Comparison of ENCODE assay signal across 16 mouse cellular contexts in the genomic region with DNA sequence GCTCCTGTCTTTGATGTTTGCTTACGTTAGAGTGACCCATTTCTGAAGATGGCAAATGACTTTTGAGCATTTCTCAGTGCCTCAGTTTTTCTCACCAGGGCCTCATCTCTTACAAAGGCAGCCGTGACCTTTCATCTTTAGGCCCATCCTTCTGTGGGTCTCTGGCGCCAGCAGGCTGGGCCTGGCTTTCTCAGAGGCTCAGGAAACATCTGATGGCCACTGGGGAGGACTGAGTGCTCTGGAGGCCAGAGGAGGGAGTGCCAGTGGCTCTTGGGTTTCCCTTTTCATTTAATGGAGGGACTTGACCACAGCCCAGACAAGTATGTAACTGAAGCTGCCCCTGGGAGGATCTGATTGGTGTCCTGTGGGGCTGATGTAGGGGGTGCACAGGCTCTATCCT. TPM values are rescaled to one million over a fixed set of nuclear protein-coding genes. Genes with fewer than 3 reads are reported as not detected.
DNase-seq lines count a peak whose midpoint lies in the region; ATAC-seq and TF ChIP-seq lines count a peak whose summit lies in the region.
"Had no signal": no experiment of that assay in that cellular context is flagged by ENCODE, and none has a peak within 500 bp of the region (broad histone marks: within the 10 kb centered on the region; RNA-seq: fewer than 3 reads in every experiment).

No protein-coding gene starts in this region.

- 55% methylated on average over 3 of the region's 3 CpGs for WGBS in embryonic facial prominence, embryonic 14.5 days
- 55% methylated on average over 3 of the region's 3 CpGs for WGBS in embryonic facial prominence, embryonic 10.5 days
- 44% methylated on average over 3 of the region's 3 CpGs for WGBS in kidney, embryonic 15.5 days
- WGBS in liver, postnatal 0 days (ENCODE audit: insufficient replicate concordance) = 46% methylated on average over 3 of the region's 3 CpGs

- DNase-seq in embryonic facial prominence, embryonic 14.5 days (ENCODE audit: low spot score) = peak; percentile 33
- DNase-seq in embryonic facial prominence, embryonic 10.5 days (ENCODE audit: low spot score) = no peak
- DNase-seq in kidney, adult 8-10 months = no peak
- DNase-seq in liver, postnatal 0 days = no peak
- DNase-seq in retina, postnatal 1 day = no peak
- DNase-seq in layer of hippocampus, postnatal 10 days (ENCODE audit: low spot score in 2 of 2) = no peak
- DNase-seq: cerebellum, adult 9-10 months; gastrocnemius, postnatal 25 days; right cerebral cortex, postnatal 4 days; thymus, adult 2 months had no signal

- no peaks in the 10 kb centered on the region for H3K9me3 ChIP-seq in embryonic facial prominence, embryonic 14.5 days (ENCODE audit: control insufficient read depth, low read length)
- H3K9me3 ChIP-seq in embryonic facial prominence, embryonic 10.5 days = no peaks in the 10 kb centered on the region
- no peaks in the 10 kb centered on the region for H3K9me3 ChIP-seq in kidney, embryonic 15.5 days (replicated peaks)
- no peaks in the 10 kb centered on the region for H3K9me3 ChIP-seq in liver, postnatal 0 days (ENCODE audit: low read length)
- H3K9me3 ChIP-seq: heart, embryonic 13.5 days; hindbrain, embryonic 10.5 days; limb, embryonic 12.5 days; midbrain, embryonic 15.5 days had no signal

- TF ChIP-seq CTCF in liver, postnatal 0 days (IDR thresholded peaks at IDR 0.05; ENCODE audit: low read depth) = no peak

- no peak overlapping the region for H3K4me2 ChIP-seq in embryonic facial prominence, embryonic 14.5 days (ENCODE audit: low read depth, low read length)
- H3K4me2 ChIP-seq in kidney, embryonic 15.5 days = no peak overlapping the region
- H3K4me2 ChIP-seq in liver, postnatal 0 days (ENCODE audit: low read depth, low read length) = peak overlapping the region; percentile 20
- H3K4me2 ChIP-seq: heart, embryonic 13.5 days; limb, embryonic 12.5 days; midbrain, embryonic 15.5 days had no signal

- H3K27ac ChIP-seq in embryonic facial prominence, embryonic 14.5 days (replicated peaks; ENCODE audit: low read depth, low read length) = no peak overlapping the region
- no peak overlapping the region for H3K27ac ChIP-seq in embryonic facial prominence, embryonic 10.5 days (replicated peaks)
- peak overlapping the region; percentile 77 for H3K27ac ChIP-seq in kidney, embryonic 15.5 days
- peak overlapping the region; percentile 61; the same call in 1 of the 2 replicates for H3K27ac ChIP-seq in brown adipose tissue, adult 24 weeks (replicated peaks; ENCODE audit: low read depth, low read length)
- H3K27ac ChIP-seq in liver, postnatal 0 days (ENCODE audit: low read depth) = peak overlapping the region; percentile 71
- H3K27ac ChIP-seq: heart, embryonic 13.5 days; limb, embryonic 12.5 days; midbrain, embryonic 15.5 days had no signal

- H3K9ac ChIP-seq in embryonic facial prominence, embryonic 14.5 days (ENCODE audit: low read depth, low read length) = no peak overlapping the region
- no peak overlapping the region for H3K9ac ChIP-seq in kidney, embryonic 15.5 days
- H3K9ac ChIP-seq in liver, postnatal 0 days (replicated peaks) = no peak overlapping the region
- H3K9ac ChIP-seq: heart, embryonic 13.5 days; limb, embryonic 12.5 days; midbrain, embryonic 15.5 days had no signal

- H3K4me3 ChIP-seq in embryonic facial prominence, embryonic 14.5 days (ENCODE audit: low read depth, low read length) = no peak overlapping the region
- H3K4me3 ChIP-seq in embryonic facial prominence, embryonic 10.5 days = no peak overlapping the region
- H3K4me3 ChIP-seq in kidney, embryonic 15.5 days (replicated peaks) = no peak overlapping the region
- H3K4me3 ChIP-seq in brown adipose tissue, adult 24 weeks (ENCODE audit: insufficient read depth, low read depth, low read length) = no peak overlapping the region
- no peak overlapping the region for H3K4me3 ChIP-seq in liver, postnatal 0 days (ENCODE audit: low read depth, low read length)
- H3K4me3 ChIP-seq: heart, embryonic 13.5 days; hindbrain, embryonic 10.5 days; limb, embryonic 12.5 days; midbrain, embryonic 15.5 days had no signal

- H3K4me1 ChIP-seq in embryonic facial prominence, embryonic 14.5 days (ENCODE audit: control insufficient read depth, insufficient read depth, low read length) = peaks cover 11% of the 10 kb centered on the region
- peaks cover 75% of the 10 kb centered on the region for H3K4me1 ChIP-seq in embryonic facial prominence, embryonic 10.5 days
- peaks cover 79% of the 10 kb centered on the region for H3K4me1 ChIP-seq in kidney, embryonic 15.5 days
- peaks cover 62% of the 10 kb centered on the region for H3K4me1 ChIP-seq in brown adipose tissue, adult 24 weeks (ENCODE audit: control insufficient read depth, insufficient read depth, insufficient read length, low read length)
- H3K4me1 ChIP-seq in liver, postnatal 0 days (ENCODE audit: insufficient read depth) = peaks cover 60% of the 10 kb centered on the region

- no peak for ATAC-seq in embryonic facial prominence, embryonic 14.5 days (ENCODE audit: low read depth)
- ATAC-seq in kidney, embryonic 15.5 days (replicated peaks; ENCODE audit: low FRiP score) = 0 out of 2 replicates have a peak, but pooled peaks have one; percentile 27
- no peak for ATAC-seq in liver, postnatal 0 days
- ATAC-seq: midbrain, embryonic 15.5 days had no signal

- TF ChIP-seq EP300 in liver, postnatal 0 days (IDR thresholded peaks at IDR 0.05; ENCODE audit: low read depth) = no peak

- no peaks in the 10 kb centered on the region for H3K27me3 ChIP-seq in embryonic facial prominence, embryonic 14.5 days (replicated peaks; ENCODE audit: control insufficient read depth, insufficient read depth, low read length)
- no peaks in the 10 kb centered on the region for H3K27me3 ChIP-seq in embryonic facial prominence, embryonic 10.5 days (replicated peaks; ENCODE audit: low read depth, poor library complexity, severe bottlenecking)
- H3K27me3 ChIP-seq in kidney, embryonic 15.5 days = no peaks in the 10 kb centered on the region
- H3K27me3 ChIP-seq in liver, postnatal 0 days (ENCODE audit: insufficient read depth, low read length) = no peaks in the 10 kb centered on the region
- H3K27me3 ChIP-seq: heart, embryonic 13.5 days; limb, embryonic 12.5 days; midbrain, embryonic 15.5 days had no signal

- H3K36me3 ChIP-seq in embryonic facial prominence, embryonic 14.5 days (ENCODE audit: control insufficient read depth, insufficient read depth, low read length) = no peaks in the 10 kb centered on the region
- peaks cover 77% of the 10 kb centered on the region for H3K36me3 ChIP-seq in embryonic facial prominence, embryonic 10.5 days (replicated peaks)
- H3K36me3 ChIP-seq in kidney, embryonic 15.5 days = no peaks in the 10 kb centered on the region
- no peaks in the 10 kb centered on the region for H3K36me3 ChIP-seq in liver, postnatal 0 days (replicated peaks; ENCODE audit: insufficient read depth, low read length)
- H3K36me3 ChIP-seq: midbrain, embryonic 15.5 days had no signal

RNA-seq across cellular contexts. Expression of a gene that starts 38.2 kb away (rescaled TPM):
- polyA plus RNA-seq in embryonic facial prominence, embryonic 14.5 days (2014; fragmentation: Nextera tagmentation; extraction: Ambion mirVana) = 16.3 and 19.8 TPM in 2 replicates
- 53.5 and 55.8 TPM in 2 replicates for polyA plus RNA-seq in embryonic facial prominence, embryonic 10.5 days (2016; fragmentation: Nextera tagmentation; extraction: Ambion mirVana)
- polyA plus RNA-seq in kidney, embryonic 15.5 days (2015; fragmentation: Nextera tagmentation; extraction: Ambion mirVana) = 22.1 and 26.1 TPM in 2 replicates
- polyA plus RNA-seq in brown adipose tissue, adult 24 weeks (2012; ENCODE audit: insufficient read depth, insufficient read length, missing spikeins) = 17.7 and 29.3 TPM in 2 replicates
- polyA plus RNA-seq in liver, postnatal 0 days (2015; fragmentation: Nextera tagmentation; extraction: Ambion mirVana) = 6.5 and 7.0 TPM in 2 replicates
- total RNA-seq in layer of hippocampus, postnatal 10 days (2021) = 10 to 100 TPM in 1 of 2 experiments, 1 to 10 TPM in 1; 9.0 to 10.4 TPM

Comparison
In these comparisons a context has a peak if more than half of its experiments do, and no peak if none do; other contexts are left out.
1. H3K27ac ChIP-seq: peak in kidney, embryonic 15.5 days (single experiment), brown adipose tissue, adult 24 weeks (single experiment) and liver, postnatal 0 days (single experiment); none in embryonic facial prominence, embryonic 14.5 days (single experiment) and embryonic facial prominence, embryonic 10.5 days (single experiment).